Mouse (Mus musculus): Measurements from ENCODE around the gene Gm28539. TPM values are rescaled to one million over a fixed set of nuclear protein-coding genes. Genes with fewer than 3 reads are reported as not detected.
A peak's percentile ranks its signal among the peaks of the same experiment; 100 is the strongest.
"Not testable (repeated sequence)": the region's sequence is repeated elsewhere in the genome, so short reads cannot be mapped to it uniquely, and the experiment has no call there.

Gene Gm28539
- polyA plus RNA-seq, 1 experiment from 2014 or later: not detected

DNA sequence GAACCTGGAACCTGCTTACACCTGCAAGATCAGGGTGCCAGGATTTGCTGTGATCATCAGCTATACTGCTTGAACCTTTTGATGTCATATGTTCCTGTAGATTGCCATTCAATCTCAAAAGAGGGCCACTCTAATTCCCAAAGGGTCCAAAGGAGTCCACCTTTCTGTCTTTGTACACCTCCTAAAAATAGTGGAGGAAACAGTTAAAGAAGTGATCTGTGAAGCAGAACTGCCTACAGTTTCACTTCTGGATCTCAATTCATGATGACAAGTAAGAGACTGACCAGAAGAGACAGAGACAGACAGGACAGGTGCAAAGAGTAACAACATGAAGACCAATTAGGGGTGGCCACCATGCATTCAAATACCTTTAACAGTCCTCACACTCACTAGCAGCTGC, 127.1 kb downstream of the Gm28539 start:
- Histone ChIP-seq H3K9ac (ENCODE audit: low read length) (no peak overlapping the region), H3K36me3 (ENCODE audit: control insufficient read depth, insufficient read depth, low read length) (peaks cover 65% of the 10 kb centered on the region), H3K9me3 (ENCODE audit: control insufficient read depth, low read length) (peaks cover 11% of the 10 kb centered on the region), H3K27ac (ENCODE audit: low read depth) (no peak overlapping the region), H3K4me3 (ENCODE audit: low read depth, low read length) (no peak overlapping the region), H3K4me2 (ENCODE audit: low read length) (no peak overlapping the region), H3K27me3 (replicated peaks; ENCODE audit: control insufficient read depth, insufficient read depth, low read length) (no peaks in the 10 kb centered on the region), H3K4me1 (replicated peaks; ENCODE audit: control insufficient read depth, insufficient read depth, low read length) (no peaks in the 10 kb centered on the region)
- DNase-seq (ENCODE audit: low spot score) (no peak), ATAC-seq (replicated peaks; ENCODE audit: low FRiP score, low TSS enrichment, low read depth) (no peak)

DNA sequence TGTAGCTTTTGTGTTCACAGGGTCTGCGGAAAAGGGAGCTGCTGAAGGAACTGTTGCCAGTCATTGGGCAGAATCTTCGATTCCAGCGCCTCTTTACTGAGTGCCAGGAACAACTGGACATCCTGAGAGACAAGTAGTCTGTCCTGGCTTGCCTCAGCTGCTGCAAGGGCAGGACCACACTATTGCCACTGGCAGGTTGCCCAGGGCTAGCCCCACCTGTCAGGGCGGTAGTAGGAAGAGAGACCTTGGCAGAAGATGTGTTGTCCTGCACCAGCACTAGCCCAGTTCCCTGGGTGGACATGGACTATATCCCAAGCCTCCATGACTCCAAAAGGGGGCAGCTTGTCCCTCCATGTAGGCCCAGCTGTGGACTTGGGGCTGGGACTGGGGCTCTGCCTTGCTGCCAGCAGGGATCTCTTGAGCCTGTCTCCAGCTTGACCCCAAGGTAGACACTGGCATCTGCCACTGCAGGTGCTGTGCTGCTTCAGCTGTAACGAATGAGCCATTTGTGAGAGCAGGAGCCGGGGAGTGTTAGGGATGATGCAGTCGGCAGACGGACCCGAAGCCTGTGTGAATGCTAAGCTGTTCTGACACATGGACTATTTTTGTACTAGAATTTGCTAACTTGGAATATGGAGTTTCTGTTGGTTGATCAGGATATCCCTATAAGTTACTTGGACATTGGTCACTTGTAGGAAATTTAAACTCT, 133.2 kb downstream of the Gm28539 start:
- Histone ChIP-seq H3K9me3 (ENCODE audit: control insufficient read depth, low read length) (no peaks in the 10 kb centered on the region), H3K4me2 (ENCODE audit: low read length) (no peak overlapping the region), H3K36me3 (ENCODE audit: control insufficient read depth, insufficient read depth, low read length) (peaks cover 51% of the 10 kb centered on the region), H3K27me3 (replicated peaks; ENCODE audit: control insufficient read depth, insufficient read depth, low read length) (no peaks in the 10 kb centered on the region), H3K27ac (ENCODE audit: low read depth) (no peak overlapping the region), H3K4me3 (ENCODE audit: low read depth, low read length) (no peak overlapping the region), H3K4me1 (replicated peaks; ENCODE audit: control insufficient read depth, insufficient read depth, low read length) (no peaks in the 10 kb centered on the region), H3K9ac (ENCODE audit: low read length) (no peak overlapping the region)
- ATAC-seq (replicated peaks; ENCODE audit: low FRiP score, low TSS enrichment, low read depth) (no peak), DNase-seq (ENCODE audit: low spot score) (no peak)
- 86% methylated on average over 9 of the region's 9 CpGs for WGBS

DNA sequence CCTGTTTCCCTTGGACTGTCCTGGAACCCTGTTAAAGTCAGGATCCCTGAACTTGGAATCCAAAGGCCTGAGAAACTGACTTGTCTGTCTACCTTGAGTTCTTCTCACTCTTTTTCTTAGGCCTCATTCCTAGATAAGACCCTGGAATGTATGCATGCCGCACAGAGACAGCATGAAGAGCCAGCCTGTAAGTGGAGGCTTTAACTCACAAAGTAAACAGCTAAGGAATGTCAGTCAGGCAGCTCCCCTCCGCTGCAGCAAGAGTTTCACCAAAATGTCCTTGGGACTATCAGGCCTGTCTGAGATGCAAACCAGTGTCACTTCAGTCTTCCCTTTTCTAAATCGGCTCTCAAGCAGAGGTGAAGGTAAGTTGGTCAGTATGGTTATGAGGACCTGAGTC, 134.5 kb downstream of the Gm28539 start:
- Histone ChIP-seq H3K4me3 (ENCODE audit: low read depth, low read length) (no peak overlapping the region), H3K27me3 (replicated peaks; ENCODE audit: control insufficient read depth, insufficient read depth, low read length) (no peaks in the 10 kb centered on the region), H3K4me1 (replicated peaks; ENCODE audit: control insufficient read depth, insufficient read depth, low read length) (no peaks in the 10 kb centered on the region), H3K9me3 (ENCODE audit: control insufficient read depth, low read length) (no peaks in the 10 kb centered on the region), H3K27ac (ENCODE audit: low read depth) (no peak overlapping the region), H3K9ac (ENCODE audit: low read length) (no peak overlapping the region), H3K36me3 (ENCODE audit: control insufficient read depth, insufficient read depth, low read length) (peaks cover 42% of the 10 kb centered on the region), H3K4me2 (ENCODE audit: low read length) (no peak overlapping the region)
- 27% methylated on average over 3 of the region's 3 CpGs for WGBS
- no peak for DNase-seq (ENCODE audit: low spot score)
- no peak for ATAC-seq (replicated peaks; ENCODE audit: low FRiP score, low TSS enrichment, low read depth)

DNA sequence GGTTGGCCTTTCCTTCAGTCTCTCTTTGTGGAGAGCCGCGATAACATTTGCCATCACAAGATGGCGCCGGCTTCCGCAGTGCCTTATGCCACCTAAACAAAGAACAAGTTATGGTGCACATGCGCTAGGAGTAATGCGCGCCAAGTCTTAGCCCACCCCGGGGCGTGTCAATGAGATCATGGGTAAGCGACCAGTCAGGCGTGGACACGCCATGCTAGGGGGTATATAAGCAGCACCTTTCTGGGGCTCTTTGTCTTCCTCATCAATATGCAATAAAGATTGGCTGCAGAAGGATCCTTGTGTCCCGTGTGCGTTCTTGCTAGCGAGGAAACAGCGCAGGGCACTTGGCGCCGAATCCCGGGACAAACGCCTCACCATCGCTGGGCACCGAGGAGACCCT, 139.3 kb downstream of the Gm28539 start:
- 83% methylated on average over 23 of the region's 23 CpGs for WGBS
- peaks cover 11% of the 10 kb centered on the region for H3K36me3 ChIP-seq (ENCODE audit: control insufficient read depth, insufficient read depth, low read length)
- ATAC-seq (replicated peaks; ENCODE audit: low FRiP score, low TSS enrichment, low read depth): not testable (repeated sequence)

DNA sequence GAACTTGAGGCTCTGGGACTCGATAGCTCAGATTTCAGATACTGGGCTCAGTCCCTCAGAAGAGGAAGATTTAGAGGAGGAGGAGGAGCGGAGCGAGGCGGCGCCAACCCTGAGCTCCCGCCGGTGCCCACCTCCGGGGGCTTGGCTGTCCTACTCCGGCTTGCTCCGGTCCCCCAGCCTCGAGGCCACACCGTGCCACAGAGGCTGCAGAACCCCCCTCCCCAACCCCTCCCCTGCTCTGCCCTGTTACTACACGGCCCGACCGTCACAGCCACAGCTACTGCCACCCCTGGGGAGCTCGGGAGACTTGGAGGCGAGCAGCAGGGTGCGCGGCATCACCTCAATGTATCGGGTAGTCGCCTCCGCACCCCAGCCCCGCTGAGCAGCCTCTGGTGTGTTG, 139.9 kb downstream of the Gm28539 start:
- ATAC-seq (replicated peaks; ENCODE audit: low FRiP score, low TSS enrichment, low read depth): 0 out of 2 replicates have a peak, but pooled peaks have one; percentile 15
- Histone ChIP-seq H3K4me3 (ENCODE audit: low read depth, low read length) (no peak overlapping the region), H3K9me3 (ENCODE audit: control insufficient read depth, low read length) (no peaks in the 10 kb centered on the region), H3K36me3 (ENCODE audit: control insufficient read depth, insufficient read depth, low read length) (peaks cover 5% of the 10 kb centered on the region; the same call in 1 of the 2 replicates), H3K27ac (ENCODE audit: low read depth) (no peak overlapping the region), H3K9ac (ENCODE audit: low read length) (no peak overlapping the region), H3K27me3 (replicated peaks; ENCODE audit: control insufficient read depth, insufficient read depth, low read length) (no peaks in the 10 kb centered on the region), H3K4me1 (replicated peaks; ENCODE audit: control insufficient read depth, insufficient read depth, low read length) (no peaks in the 10 kb centered on the region), H3K4me2 (ENCODE audit: low read length) (no peak overlapping the region)
- DNase-seq (ENCODE audit: low spot score): no peak
- WGBS: 81% methylated on average over 18 of the region's 23 CpGs

More for the DNA sequence above, 139.3 kb downstream of the Gm28539 start:
- not testable (repeated sequence) for DNase-seq (ENCODE audit: low spot score); H3K9ac ChIP-seq (ENCODE audit: low read length); H3K27me3 ChIP-seq (replicated peaks; ENCODE audit: control insufficient read depth, insufficient read depth, low read length); H3K4me3 ChIP-seq (ENCODE audit: low read depth, low read length); H3K27ac ChIP-seq (ENCODE audit: low read depth); H3K4me2 ChIP-seq (ENCODE audit: low read length); H3K9me3 ChIP-seq (ENCODE audit: control insufficient read depth, low read length); H3K4me1 ChIP-seq (replicated peaks; ENCODE audit: control insufficient read depth, insufficient read depth, low read length)

DNA sequence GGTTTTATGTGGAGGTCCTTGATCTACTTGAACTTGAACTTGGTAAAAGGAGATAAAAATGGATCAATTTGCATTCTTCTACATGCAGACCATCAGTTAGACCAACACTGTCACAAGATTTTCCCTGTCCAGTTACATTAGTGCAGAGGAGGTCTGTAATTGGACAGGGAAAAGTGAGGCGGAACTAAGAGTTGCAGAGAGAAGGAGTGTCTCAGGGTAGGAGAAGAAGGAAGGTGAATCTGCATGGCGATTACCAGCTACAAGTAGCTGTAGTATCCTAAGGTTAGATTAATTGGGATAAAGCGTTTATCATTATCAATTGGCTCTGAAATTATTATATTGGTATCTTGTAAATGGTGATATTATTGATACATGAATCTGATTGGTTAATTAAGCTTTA, 150.0 kb downstream of the Gm28539 start:
- no peaks in the 10 kb centered on the region for H3K36me3 ChIP-seq (ENCODE audit: control insufficient read depth, insufficient read depth, low read length)
- no peak overlapping the region for H3K27ac ChIP-seq (ENCODE audit: low read depth)
- H3K4me2 ChIP-seq (ENCODE audit: low read length): no peak overlapping the region
- WGBS: 89% methylated on average over 3 of the region's 3 CpGs
- H3K27me3 ChIP-seq (replicated peaks; ENCODE audit: control insufficient read depth, insufficient read depth, low read length): no peaks in the 10 kb centered on the region
- no peak overlapping the region for H3K4me3 ChIP-seq (ENCODE audit: low read depth, low read length)
- ATAC-seq (replicated peaks; ENCODE audit: low FRiP score, low TSS enrichment, low read depth): no peak
- H3K9ac ChIP-seq (ENCODE audit: low read length): no peak overlapping the region
- H3K9me3 ChIP-seq (ENCODE audit: control insufficient read depth, low read length): no peaks in the 10 kb centered on the region
- DNase-seq (ENCODE audit: low spot score): no peak
- no peaks in the 10 kb centered on the region for H3K4me1 ChIP-seq (replicated peaks; ENCODE audit: control insufficient read depth, insufficient read depth, low read length)

DNA sequence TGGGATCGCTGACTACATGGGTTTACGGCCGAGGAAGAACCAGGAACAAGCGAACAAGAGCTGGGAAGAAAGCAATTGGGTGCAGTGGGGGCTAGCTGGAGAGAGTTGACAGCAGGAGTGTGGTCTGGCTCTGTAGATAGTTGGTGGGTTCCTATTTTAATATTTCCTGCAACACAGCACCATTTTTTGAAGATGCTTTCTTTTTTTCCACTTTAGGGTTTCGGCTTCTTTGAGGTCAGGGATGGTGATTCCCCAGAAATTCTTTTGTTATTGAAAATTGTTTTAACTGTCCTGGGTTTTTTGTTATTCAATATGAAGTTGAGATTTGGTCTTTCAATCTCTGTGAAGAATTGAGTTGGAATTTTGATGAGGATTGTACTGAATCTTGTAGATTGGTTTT, 150.5 kb downstream of the Gm28539 start:
- no peak for ATAC-seq (replicated peaks; ENCODE audit: low FRiP score, low TSS enrichment, low read depth)
- no peaks in the 10 kb centered on the region for H3K36me3 ChIP-seq (ENCODE audit: control insufficient read depth, insufficient read depth, low read length)
- H3K4me1 ChIP-seq (replicated peaks; ENCODE audit: control insufficient read depth, insufficient read depth, low read length): no peaks in the 10 kb centered on the region
- no peak for DNase-seq (ENCODE audit: low spot score)
- no peak overlapping the region for H3K4me3 ChIP-seq (ENCODE audit: low read depth, low read length)
- H3K4me2 ChIP-seq (ENCODE audit: low read length): no peak overlapping the region
- H3K27me3 ChIP-seq (replicated peaks; ENCODE audit: control insufficient read depth, insufficient read depth, low read length): no peaks in the 10 kb centered on the region
- H3K9ac ChIP-seq (ENCODE audit: low read length): no peak overlapping the region
- no peaks in the 10 kb centered on the region for H3K9me3 ChIP-seq (ENCODE audit: control insufficient read depth, low read length)
- WGBS: 88% methylated on average over 5 of the region's 5 CpGs
- H3K27ac ChIP-seq (ENCODE audit: low read depth): no peak overlapping the region

DNA sequence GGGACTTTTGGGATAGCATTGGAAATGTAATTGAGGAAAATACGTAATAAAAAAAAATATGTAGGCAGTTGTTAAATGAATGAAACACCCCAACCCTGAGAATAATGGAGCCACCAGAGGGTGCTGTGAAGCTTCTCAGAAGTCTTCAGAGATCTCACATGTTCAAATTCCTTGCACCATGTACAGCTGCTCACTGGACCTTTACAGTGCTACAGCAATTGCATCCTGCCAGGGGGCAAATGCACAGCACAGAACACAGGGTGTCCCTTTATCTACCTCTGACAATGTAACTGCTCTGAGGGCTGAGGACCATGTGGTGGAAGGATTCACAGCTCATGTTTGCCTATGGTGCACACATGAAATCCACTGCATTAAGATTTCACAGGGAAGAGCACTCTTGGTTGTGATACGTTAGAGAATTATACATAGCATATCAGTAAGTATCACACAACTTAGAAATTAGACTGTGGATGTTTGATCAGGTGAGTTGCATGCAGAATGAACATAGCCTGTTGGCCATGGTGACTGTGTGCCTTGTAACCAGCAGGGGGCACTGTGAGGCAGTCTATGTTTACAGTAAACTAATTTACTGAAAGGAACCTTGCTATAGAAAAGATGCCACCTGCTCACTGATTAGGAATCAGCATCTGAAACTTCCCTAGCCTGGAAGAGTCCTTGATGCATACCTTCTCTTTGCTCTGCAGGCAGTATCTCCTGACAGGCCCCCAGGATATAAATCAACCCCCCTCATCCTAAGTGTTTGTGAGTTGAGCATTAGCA, 166.4 kb downstream of the Gm28539 start:
- H3K9ac ChIP-seq (ENCODE audit: low read length); H3K4me2 ChIP-seq (ENCODE audit: low read length); H3K27ac ChIP-seq (ENCODE audit: low read depth); H3K4me1 ChIP-seq (replicated peaks; ENCODE audit: control insufficient read depth, insufficient read depth, low read length); H3K36me3 ChIP-seq (ENCODE audit: control insufficient read depth, insufficient read depth, low read length); H3K9me3 ChIP-seq (ENCODE audit: control insufficient read depth, low read length); DNase-seq (ENCODE audit: low spot score); ATAC-seq (replicated peaks; ENCODE audit: low FRiP score, low TSS enrichment, low read depth); H3K27me3 ChIP-seq (replicated peaks; ENCODE audit: control insufficient read depth, insufficient read depth, low read length); H3K4me3 ChIP-seq (ENCODE audit: low read depth, low read length): not testable (repeated sequence)
- WGBS: 45% methylated on average over 2 of the region's 2 CpGs

DNA sequence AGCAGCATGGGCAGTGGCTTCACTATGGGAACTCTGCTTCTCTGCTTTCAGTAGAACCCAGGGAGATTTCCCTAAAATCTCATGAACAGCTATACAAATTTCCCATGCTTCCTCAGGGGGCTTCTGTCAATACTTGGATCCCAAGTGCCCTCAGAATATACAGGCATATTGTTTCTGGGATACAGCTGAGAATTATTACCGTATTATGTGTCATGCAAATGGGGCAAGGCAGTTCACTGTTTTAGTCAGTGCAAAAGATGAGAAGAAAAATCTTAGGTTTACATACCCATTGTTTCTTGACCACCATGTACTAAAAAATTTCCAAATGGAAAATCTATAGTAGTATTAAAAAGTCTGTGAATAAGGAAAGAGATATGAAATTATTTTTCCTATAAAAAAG, 167.4 kb downstream of the Gm28539 start:
- 84% methylated on average over 1 of the region's 1 CpGs for WGBS
- H3K9me3 ChIP-seq (ENCODE audit: control insufficient read depth, low read length): no peaks in the 10 kb centered on the region

More for the DNA sequence above, 167.4 kb downstream of the Gm28539 start:
- H3K27me3 ChIP-seq (replicated peaks; ENCODE audit: control insufficient read depth, insufficient read depth, low read length): no peaks in the 10 kb centered on the region
- no peak overlapping the region for H3K9ac ChIP-seq (ENCODE audit: low read length)
- no peak for DNase-seq (ENCODE audit: low spot score)
- ATAC-seq (replicated peaks; ENCODE audit: low FRiP score, low TSS enrichment, low read depth): no peak
- H3K36me3 ChIP-seq (ENCODE audit: control insufficient read depth, insufficient read depth, low read length): no peaks in the 10 kb centered on the region
- no peak overlapping the region for H3K4me3 ChIP-seq (ENCODE audit: low read depth, low read length)
- no peak overlapping the region for H3K27ac ChIP-seq (ENCODE audit: low read depth)
- no peaks in the 10 kb centered on the region for H3K4me1 ChIP-seq (replicated peaks; ENCODE audit: control insufficient read depth, insufficient read depth, low read length)
- H3K4me2 ChIP-seq (ENCODE audit: low read length): no peak overlapping the region

All from intestine, embryonic 14.5 days (tissue).